Mouse (Mus musculus): ENCODE results near the gene Ehhadh. TPM values are rescaled to one million over a fixed set of nuclear protein-coding genes. Genes with fewer than 3 reads are reported as not detected.
A peak's percentile ranks its signal among the peaks of the same experiment; 100 is the strongest.

Gene Ehhadh
- polyA plus RNA-seq, 1 experiment = 3.8 TPM

DNA sequence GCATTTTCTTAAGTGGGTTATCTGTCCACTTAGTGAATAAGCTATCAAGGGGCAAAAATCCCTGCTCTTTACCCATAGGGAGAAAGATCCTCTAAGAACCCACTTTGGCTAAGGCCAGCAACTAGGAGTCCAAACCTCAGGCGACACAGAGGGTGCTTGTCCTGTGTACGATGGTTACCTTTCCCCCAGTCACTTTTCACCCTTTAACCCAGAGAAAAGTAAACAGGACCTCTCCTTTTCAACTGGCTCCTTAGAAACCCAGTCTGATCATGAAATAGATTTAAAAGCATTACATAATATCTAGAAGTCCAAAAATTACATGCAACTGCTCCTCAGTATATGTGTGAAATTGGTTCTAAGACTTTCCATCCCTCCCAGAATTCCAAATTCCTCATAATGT lies 4.8 kb downstream of the Ehhadh start:
- TF ChIP-seq POLR2A (IDR thresholded peaks at IDR 0.05; ENCODE audit: borderline replicate concordance, insufficient read depth, low read length) (no peak), CTCF (IDR thresholded peaks at IDR 0.05; ENCODE audit: borderline replicate concordance, insufficient read depth, low read depth, low read length) (no peak)
- 85% methylated on average over 2 of the region's 2 CpGs for WGBS
- DNase-seq = no peak
- H3K27ac ChIP-seq (ENCODE audit: insufficient read depth, low read length) = no peak overlapping the region
- H3K4me3 ChIP-seq (replicated peaks; ENCODE audit: insufficient read depth, low read depth, low read length) = no peak overlapping the region
- no peaks in the 10 kb centered on the region for H3K4me1 ChIP-seq (ENCODE audit: control insufficient read depth, insufficient read depth, low read length)
- no peaks in the 10 kb centered on the region for H3K27me3 ChIP-seq (ENCODE audit: control insufficient read depth, insufficient read depth, low read length)

- Histone ChIP-seq H3K4me1 (ENCODE audit: control insufficient read depth, insufficient read depth, low read length) (no peaks in the 10 kb centered on the region), H3K27me3 (ENCODE audit: control insufficient read depth, insufficient read depth, low read length) (no peaks in the 10 kb centered on the region), H3K4me3 (replicated peaks; ENCODE audit: insufficient read depth, low read depth, low read length) (no peak overlapping the region), H3K27ac (ENCODE audit: insufficient read depth, low read length) (no peak overlapping the region)
- no peak for TF ChIP-seq POLR2A (IDR thresholded peaks at IDR 0.05; ENCODE audit: borderline replicate concordance, insufficient read depth, low read length)
- TF ChIP-seq CTCF (IDR thresholded peaks at IDR 0.05; ENCODE audit: borderline replicate concordance, insufficient read depth, low read depth, low read length) = no peak
- DNase-seq = no peak
- 87% methylated on average over 3 of the region's 3 CpGs for WGBS
Measured at GRCm38 (mm10) chr16:21781895-21782294, 5.7 kb downstream of the Ehhadh start.

DNA sequence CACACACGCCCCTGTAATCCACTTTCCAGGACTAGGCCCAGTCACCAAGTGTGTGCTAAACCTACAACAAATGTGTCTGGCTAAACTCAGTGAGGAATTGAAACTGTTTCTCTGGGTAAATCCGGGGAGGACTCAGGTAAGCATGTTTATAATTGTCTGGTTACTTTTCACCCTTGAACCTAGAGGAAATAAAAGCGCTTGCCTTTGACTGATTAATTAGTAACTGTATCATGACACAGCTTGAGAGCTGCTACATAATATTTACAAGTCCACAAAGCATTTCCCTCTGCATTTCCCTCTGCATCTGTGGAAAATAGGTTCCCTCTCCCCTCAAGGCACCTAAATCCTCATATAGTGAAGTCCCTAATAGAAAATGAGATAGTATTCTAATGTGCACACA lies 6.3 kb downstream of the Ehhadh start:
- Histone ChIP-seq H3K4me1 (ENCODE audit: control insufficient read depth, insufficient read depth, low read length) (no peaks in the 10 kb centered on the region), H3K27me3 (ENCODE audit: control insufficient read depth, insufficient read depth, low read length) (no peaks in the 10 kb centered on the region), H3K4me3 (replicated peaks; ENCODE audit: insufficient read depth, low read depth, low read length) (no peak overlapping the region), H3K27ac (ENCODE audit: insufficient read depth, low read length) (no peak overlapping the region)
- TF ChIP-seq CTCF (IDR thresholded peaks at IDR 0.05; ENCODE audit: borderline replicate concordance, insufficient read depth, low read depth, low read length) (no peak), POLR2A (IDR thresholded peaks at IDR 0.05; ENCODE audit: borderline replicate concordance, insufficient read depth, low read length) (no peak)
- DNase-seq = no peak
- WGBS = 79% methylated on average over 3 of the region's 3 CpGs

GRCm38 (mm10) chr16:21779149-21779548 lies 8.5 kb downstream of the Ehhadh start:
- H3K4me3 ChIP-seq (replicated peaks; ENCODE audit: insufficient read depth, low read depth, low read length) = no peak overlapping the region
- TF ChIP-seq POLR2A (IDR thresholded peaks at IDR 0.05; ENCODE audit: borderline replicate concordance, insufficient read depth, low read length) = no peak
- TF ChIP-seq CTCF (IDR thresholded peaks at IDR 0.05; ENCODE audit: borderline replicate concordance, insufficient read depth, low read depth, low read length) = no peak
- DNase-seq = no peak

GRCm38 (mm10) chr16:21778293-21778866 lies 9.2 kb downstream of the Ehhadh start:
- WGBS = 43% methylated on average over 3 of the region's 3 CpGs
- DNase-seq = no peak
- Histone ChIP-seq H3K27me3 (ENCODE audit: control insufficient read depth, insufficient read depth, low read length) (no peaks in the 10 kb centered on the region), H3K4me1 (ENCODE audit: control insufficient read depth, insufficient read depth, low read length) (no peaks in the 10 kb centered on the region), H3K4me3 (replicated peaks; ENCODE audit: insufficient read depth, low read depth, low read length) (no peak overlapping the region), H3K27ac (ENCODE audit: insufficient read depth, low read length) (no peak overlapping the region)
- TF ChIP-seq CTCF (IDR thresholded peaks at IDR 0.05; ENCODE audit: borderline replicate concordance, insufficient read depth, low read depth, low read length) (no peak), POLR2A (IDR thresholded peaks at IDR 0.05; ENCODE audit: borderline replicate concordance, insufficient read depth, low read length) (no peak)

More at GRCm38 (mm10) chr16:21779149-21779548, 8.5 kb downstream of the Ehhadh start:
- 91% methylated on average over 4 of the region's 4 CpGs for WGBS
- Histone ChIP-seq H3K27me3 (ENCODE audit: control insufficient read depth, insufficient read depth, low read length) (no peaks in the 10 kb centered on the region), H3K27ac (ENCODE audit: insufficient read depth, low read length) (no peak overlapping the region), H3K4me1 (ENCODE audit: control insufficient read depth, insufficient read depth, low read length) (no peaks in the 10 kb centered on the region)

GRCm38 (mm10) chr16:21774725-21775124 lies 12.9 kb downstream of the Ehhadh start:
- 60% methylated on average over 4 of the region's 4 CpGs for WGBS
- Histone ChIP-seq H3K27me3 (ENCODE audit: control insufficient read depth, insufficient read depth, low read length) (no peaks in the 10 kb centered on the region), H3K27ac (ENCODE audit: insufficient read depth, low read length) (no peak overlapping the region), H3K4me3 (replicated peaks; ENCODE audit: insufficient read depth, low read depth, low read length) (no peak overlapping the region), H3K4me1 (ENCODE audit: control insufficient read depth, insufficient read depth, low read length) (no peaks in the 10 kb centered on the region)
- no peak for TF ChIP-seq CTCF (IDR thresholded peaks at IDR 0.05; ENCODE audit: borderline replicate concordance, insufficient read depth, low read depth, low read length)
- no peak for TF ChIP-seq POLR2A (IDR thresholded peaks at IDR 0.05; ENCODE audit: borderline replicate concordance, insufficient read depth, low read length)
- no peak for DNase-seq

GRCm38 (mm10) chr16:21769667-21770066 lies 17.9 kb downstream of the Ehhadh start:
- no peak for TF ChIP-seq POLR2A (IDR thresholded peaks at IDR 0.05; ENCODE audit: borderline replicate concordance, insufficient read depth, low read length)
- peak; percentile 57 for TF ChIP-seq CTCF (IDR thresholded peaks at IDR 0.05; ENCODE audit: borderline replicate concordance, insufficient read depth, low read depth, low read length)
- peak; percentile 17 to 28 for DNase-seq
- Histone ChIP-seq H3K27ac (ENCODE audit: insufficient read depth, low read length) (no peak overlapping the region), H3K4me1 (ENCODE audit: control insufficient read depth, insufficient read depth, low read length) (no peaks in the 10 kb centered on the region), H3K27me3 (ENCODE audit: control insufficient read depth, insufficient read depth, low read length) (no peaks in the 10 kb centered on the region), H3K4me3 (replicated peaks; ENCODE audit: insufficient read depth, low read depth, low read length) (no peak overlapping the region)
- 78% methylated on average over 5 of the region's 5 CpGs for WGBS

GRCm38 (mm10) chr16:21768255-21768654 lies 19.4 kb downstream of the Ehhadh start:
- no peaks in the 10 kb centered on the region for H3K4me1 ChIP-seq (ENCODE audit: control insufficient read depth, insufficient read depth, low read length)
- TF ChIP-seq POLR2A (IDR thresholded peaks at IDR 0.05; ENCODE audit: borderline replicate concordance, insufficient read depth, low read length) = no peak
- TF ChIP-seq CTCF (IDR thresholded peaks at IDR 0.05; ENCODE audit: borderline replicate concordance, insufficient read depth, low read depth, low read length) = no peak
- no peak overlapping the region for H3K27ac ChIP-seq (ENCODE audit: insufficient read depth, low read length)
- no peaks in the 10 kb centered on the region for H3K27me3 ChIP-seq (ENCODE audit: control insufficient read depth, insufficient read depth, low read length)
- no peak overlapping the region for H3K4me3 ChIP-seq (replicated peaks; ENCODE audit: insufficient read depth, low read depth, low read length)
- no peak for DNase-seq
- WGBS = 79% methylated on average over 3 of the region's 3 CpGs
